Mouse (Mus musculus): ENCODE results near the gene Eno1.
A peak's percentile ranks its signal among the peaks of the same experiment; 100 is the strongest.

Eno1 gene

GRCm38 (mm10) chr4:150226818-150227688, 9.5 kb upstream of the Eno1 start:
- DNase-seq (ENCODE audit: low read depth, low spot score): peak; percentile 89

GRCm38 (mm10) chr4:150228581-150229348, 7.8 kb upstream of the Eno1 start:
- DNase-seq (ENCODE audit: low read depth, low spot score): no peak

DNA sequence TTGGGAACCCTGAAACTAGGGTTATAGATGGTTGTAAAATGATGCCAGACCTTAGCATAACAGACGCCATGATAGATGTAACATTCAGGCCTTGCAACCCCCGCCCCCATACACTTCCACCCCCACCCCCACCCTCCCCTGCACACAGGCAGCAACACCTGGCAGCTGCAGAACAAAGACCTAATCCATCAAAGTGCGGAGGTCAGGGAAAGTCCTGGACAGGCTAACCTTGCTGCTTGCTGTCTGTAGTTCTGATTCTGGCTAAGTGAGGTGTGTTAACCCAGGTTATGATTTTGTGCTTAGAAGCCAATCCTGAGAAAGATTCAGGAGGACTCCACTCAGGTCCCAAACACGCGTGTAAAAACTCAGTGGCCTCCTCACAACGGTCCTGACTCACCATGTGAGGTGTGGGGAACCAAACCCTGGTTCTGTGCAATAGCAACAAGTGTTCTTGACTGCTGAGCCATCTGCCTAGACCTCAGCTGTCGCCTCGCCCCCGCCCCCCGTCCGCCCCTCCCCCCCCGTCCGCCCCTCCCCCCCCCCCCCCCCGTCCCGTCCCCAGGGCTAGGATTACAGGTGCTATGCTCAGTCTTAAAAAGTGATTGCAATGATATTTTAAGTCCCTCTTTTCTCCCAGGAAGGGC, 6.7 kb upstream of the Eno1 start:
- DNase-seq (ENCODE audit: low read depth, low spot score): no peak

GRCm38 (mm10) chr4:150230460-150231407, 5.8 kb upstream of the Eno1 start:
- DNase-seq (ENCODE audit: low read depth, low spot score): no peak

GRCm38 (mm10) chr4:150231871-150232270, 4.7 kb upstream of the Eno1 start:
- DNase-seq (ENCODE audit: low read depth, low spot score): no peak

GRCm38 (mm10) chr4:150234599-150235327, 1.8 kb upstream of the Eno1 start:
- DNase-seq (ENCODE audit: low read depth, low spot score): no peak

DNA sequence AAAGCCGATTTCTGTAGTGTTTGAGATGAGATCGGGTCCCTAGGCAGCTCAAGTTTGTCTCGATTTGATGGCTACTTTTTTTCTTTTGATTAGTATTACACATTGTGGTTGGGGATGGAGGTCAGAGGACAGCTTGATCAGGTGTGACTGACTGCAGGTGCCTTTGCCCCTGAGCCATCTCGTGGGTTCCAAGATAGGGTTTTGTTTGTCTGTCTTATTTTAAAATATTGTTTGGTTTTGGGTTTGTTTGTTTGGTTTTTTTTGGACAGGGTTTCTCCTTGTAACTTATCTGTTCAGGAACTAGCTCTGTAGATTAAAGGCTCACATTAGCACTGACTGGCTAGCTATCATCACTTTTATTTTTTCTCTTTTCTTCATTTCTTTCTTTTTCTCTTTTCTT, 936 bp upstream of the Eno1 start:
- DNase-seq (ENCODE audit: low read depth, low spot score): no peak

DNA sequence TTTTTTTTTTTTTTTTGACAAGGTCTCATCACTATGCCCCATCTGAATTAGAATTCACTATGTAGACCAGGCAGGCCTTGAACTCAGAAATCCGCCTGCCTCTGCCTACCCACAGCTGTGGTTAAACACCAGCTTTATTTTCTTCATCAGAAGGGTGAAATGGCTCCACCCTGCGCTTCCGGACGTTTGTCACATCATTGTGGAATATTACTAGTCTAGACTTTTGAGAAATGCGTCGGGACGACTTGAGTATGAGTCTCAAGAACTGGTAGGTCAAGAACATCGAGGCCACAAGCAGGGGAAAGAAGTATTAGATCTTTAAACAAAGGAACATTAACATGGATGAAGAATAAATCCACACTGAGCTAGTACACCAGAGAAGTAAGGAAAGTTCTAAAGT, 490 bp upstream of the Eno1 start:
- no peak for DNase-seq (ENCODE audit: low read depth, low spot score)

GRCm38 (mm10) chr4:150237636-150238361, 1.3 kb downstream of the Eno1 start:
- no peak for DNase-seq (ENCODE audit: low read depth, low spot score)

DNA sequence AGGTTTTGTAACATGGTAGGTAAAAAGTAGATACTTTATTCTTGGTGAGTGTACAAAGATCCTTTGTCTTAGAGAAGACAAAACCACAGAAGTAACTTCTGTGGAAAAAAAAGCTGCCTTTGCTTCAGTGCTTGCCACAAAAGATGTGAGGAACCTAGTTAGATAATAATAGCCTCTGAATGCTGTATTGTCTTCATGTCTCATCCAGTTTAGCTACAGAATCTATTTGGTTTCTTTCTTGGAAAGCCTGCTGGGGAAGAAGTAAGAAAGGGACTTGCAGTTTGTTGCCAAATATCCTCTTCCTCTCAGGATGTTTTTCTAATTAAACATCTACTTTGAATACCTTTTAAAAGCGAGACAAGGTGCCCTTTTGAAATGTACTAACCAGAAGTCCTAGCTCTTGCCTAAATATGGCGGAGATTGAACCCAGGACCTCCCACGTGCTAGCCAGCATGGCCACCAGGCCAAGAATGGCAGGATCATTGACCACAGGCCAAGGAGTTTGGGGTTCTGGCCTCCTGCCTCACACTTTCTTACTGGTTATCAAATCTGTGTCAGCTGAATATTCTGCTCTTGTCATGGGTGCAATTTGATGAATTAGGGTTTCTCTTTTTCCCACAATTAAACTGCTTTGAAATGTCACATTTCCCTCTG, 2.0 kb downstream of the Eno1 start:
- DNase-seq (ENCODE audit: low read depth, low spot score): peak; percentile 64

DNA sequence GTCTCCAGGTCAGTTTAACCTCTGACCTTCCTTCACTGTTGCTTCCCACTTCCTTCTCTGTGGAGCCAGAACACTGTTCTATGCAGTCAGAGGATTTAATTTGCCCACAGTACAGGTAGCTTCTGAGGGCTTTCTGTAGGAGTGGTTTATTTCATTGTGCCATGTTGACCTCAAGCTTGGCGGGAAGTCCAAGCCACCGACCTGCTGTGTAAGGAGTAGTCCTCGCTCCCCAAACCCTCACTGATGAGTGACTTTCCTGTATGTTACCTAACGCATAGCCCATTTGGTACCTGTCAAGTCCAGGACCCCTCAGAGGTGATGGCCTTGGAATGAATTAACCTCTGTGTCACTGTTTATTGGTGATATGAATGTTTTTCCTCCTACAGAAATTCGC, 2.6 kb downstream of the Eno1 start:
- peak; percentile 51 for DNase-seq (ENCODE audit: low read depth, low spot score)

GRCm38 (mm10) chr4:150239503-150239902, 3.0 kb downstream of the Eno1 start:
- DNase-seq (ENCODE audit: low read depth, low spot score): peak; percentile 69

GRCm38 (mm10) chr4:150239951-150240368, 3.4 kb downstream of the Eno1 start:
- peak; percentile 97 for DNase-seq (ENCODE audit: low read depth, low spot score)

GRCm38 (mm10) chr4:150240381-150240886, 3.9 kb downstream of the Eno1 start:
- peak; percentile 49 for DNase-seq (ENCODE audit: low read depth, low spot score)

DNA sequence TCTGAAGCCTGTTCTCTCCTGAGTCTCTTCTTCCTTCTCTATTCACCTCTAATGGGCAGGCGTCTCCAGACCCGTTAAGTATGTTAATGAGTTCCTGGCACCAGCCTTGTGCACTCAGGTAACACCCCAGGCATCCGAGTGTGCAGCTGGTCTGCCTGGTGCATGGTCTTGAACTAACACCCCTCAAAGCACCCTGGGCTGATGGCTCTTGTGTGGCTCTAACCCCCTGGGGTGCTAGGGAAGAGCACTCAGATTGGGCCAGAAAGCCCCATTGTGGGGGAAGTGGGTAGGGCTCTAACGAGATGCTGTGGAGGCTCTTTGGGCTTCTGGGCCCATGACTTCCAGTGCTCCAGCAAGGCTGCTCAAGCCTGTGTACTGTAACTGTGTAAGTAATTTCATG, 5.2 kb downstream of the Eno1 start:
- no peak for DNase-seq (ENCODE audit: low read depth, low spot score)

DNA sequence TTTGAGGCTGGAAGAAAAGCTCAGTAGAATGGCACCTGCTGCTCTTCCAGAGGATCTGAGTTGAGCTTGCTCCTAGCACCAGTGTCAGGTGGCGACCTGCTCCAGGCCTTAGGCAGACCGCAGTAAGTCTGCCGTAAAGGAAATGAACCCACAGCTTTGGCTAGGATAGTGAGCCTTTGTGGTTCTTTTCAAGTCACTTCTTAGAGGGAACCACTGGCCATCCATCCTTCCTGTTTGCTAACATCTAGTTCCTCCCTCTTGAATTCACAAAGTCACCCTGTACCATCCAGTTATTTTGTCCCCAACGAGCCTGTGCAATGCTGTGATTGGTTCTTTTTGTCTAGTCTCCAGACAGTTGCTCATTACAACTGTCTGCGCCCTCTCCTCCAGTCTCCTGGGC, 6.2 kb downstream of the Eno1 start:
- DNase-seq (ENCODE audit: low read depth, low spot score): no peak

- DNase-seq (ENCODE audit: low read depth, low spot score): no peak
Measured at GRCm38 (mm10) chr4:150245876-150246275, 9.4 kb downstream of the Eno1 start.

GRCm38 (mm10) chr4:150248009-150248408, 11.5 kb downstream of the Eno1 start:
- DNase-seq (ENCODE audit: low read depth, low spot score): peak; percentile 84

DNA sequence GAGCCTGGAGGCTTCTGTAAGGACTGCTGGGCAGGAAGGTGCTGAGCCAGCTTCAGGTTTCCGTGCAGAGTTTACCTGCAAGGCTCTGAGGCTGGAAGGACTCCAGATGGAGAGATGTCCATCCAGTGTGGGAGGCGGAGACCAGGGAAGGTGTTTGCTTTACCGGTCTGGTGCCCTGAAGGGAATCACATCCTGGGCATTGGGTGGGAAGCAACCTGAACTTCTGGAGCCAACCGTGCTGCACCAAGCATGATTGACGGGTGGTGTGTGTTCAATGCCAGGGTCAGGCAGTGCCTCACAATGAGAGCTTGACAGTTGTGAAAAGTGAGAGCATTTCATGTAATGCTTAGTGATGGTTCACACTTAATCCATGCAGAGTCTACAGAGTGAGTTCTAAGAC, 12.4 kb downstream of the Eno1 start:
- no peak for DNase-seq (ENCODE audit: low read depth, low spot score)

All from 3T3-L1 (cell line).